Mouse (Mus musculus) thymus, postnatal 10 days (tissue): Measurements from ENCODE around the gene Lmntd1.
"Not testable (repeated sequence)": the region's sequence is repeated elsewhere in the genome, so short reads cannot be mapped to it uniquely, and the experiment has no call there.

Experiments
- DNase-seq, 2 experiments: peaks; one replicate each; pipeline ENCODE4 v3.0.0; 2021; ENCODE audit warnings: low spot score in 2 of 2

Lmntd1 gene

DNA sequence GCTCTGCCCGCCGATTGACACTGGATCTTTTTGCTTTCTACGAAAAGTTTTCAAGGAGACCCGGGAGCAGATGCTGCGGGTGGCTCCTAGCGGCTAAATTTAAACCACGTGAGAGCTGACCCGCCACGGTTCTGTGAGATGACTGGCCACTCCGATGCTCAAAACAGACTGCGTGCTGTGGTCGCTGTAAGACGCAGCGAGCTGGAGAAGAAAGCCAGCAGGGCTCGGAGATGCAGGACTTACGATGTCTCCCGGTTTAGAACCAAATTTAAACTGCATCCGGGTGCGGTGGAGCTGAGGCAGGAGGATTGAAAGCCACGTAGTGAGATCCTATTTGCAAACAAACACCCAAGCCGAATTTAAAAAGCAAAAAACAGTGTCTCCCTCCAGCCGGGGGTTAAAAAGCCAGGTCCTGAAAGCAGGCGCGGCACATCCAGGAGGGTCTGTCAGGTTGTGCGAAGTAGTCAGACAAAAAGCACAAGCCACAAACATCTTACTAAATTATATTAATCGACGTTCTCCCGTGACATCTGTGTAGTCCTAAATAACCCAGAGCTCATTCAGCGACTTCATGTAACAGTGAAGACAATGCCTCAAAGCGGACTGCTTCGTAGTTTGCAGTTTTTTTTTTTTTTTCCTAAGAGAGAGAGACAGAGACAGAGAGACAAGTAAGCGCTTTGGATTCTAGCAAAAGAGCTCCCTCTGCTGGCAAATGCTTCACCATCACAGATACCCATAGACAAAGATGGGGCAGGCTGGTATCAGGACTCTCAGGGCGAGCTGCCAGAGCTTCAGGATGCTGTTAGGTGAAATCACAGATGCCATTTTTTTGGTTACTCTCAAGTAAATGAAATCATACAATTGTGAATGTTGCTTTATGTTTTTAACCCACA is 272.6 kb downstream of the Lmntd1 start:
- DNase-seq: peak; percentile 82 to 92

DNA sequence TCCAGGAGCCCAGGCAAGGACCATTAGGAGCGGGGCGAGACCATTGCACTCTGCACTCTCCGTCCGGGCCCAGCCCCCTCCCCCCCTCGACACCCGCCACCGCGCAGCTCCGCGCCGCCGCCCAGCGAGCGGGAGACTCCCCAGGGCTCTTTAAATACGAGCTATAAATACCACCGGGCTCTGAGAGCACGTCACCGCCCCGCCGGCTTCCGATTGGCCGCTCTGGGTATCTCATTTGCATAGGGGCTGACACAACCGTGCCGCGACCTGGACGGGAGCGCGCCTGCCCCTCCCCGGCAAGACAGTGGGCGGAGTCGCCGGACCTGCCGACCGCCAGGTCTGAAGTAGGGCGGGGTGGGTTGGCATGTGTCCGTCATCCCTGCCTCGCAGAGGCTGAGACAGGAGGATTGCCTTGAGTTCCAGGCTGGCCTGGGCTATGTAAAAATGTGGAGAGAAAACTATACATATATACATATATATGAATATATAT is 273.4 kb downstream of the Lmntd1 start:
- peak; percentile 95 to 96 for DNase-seq

DNA sequence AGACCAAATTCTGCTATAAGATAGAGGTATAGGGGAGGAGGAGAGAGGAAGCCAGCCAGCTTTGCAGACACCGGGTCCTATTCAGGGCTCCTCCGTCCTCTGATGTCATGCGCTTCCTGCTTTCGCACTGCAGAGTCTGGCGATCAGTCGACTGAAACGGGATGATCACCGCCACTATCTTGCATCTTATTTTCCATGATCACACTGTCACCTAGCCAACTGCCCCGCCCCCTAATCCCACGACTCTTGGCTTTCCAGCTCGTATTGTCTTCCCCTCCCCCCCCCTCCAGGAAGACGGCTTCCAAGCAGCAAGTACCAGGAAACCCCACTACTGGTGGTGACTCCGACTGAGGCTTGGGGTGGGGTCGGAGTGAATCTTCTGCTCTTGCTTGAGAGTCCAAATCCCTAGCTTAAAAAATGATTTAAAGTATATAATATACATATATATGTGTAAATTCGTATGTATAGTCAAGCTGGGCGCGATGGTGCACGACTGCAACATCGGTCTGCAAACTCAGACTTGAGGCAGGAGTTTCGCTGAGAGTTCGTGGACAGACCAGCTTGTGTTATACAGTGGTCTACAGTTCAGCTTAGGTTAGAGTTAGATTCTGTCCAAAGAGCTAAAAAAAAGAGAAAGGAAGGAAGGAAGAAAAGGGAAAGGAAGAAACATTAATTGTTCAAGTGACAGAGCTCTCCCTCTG is 274.0 kb downstream of the Lmntd1 start:
- peak; percentile 65 to 69 for DNase-seq

DNA sequence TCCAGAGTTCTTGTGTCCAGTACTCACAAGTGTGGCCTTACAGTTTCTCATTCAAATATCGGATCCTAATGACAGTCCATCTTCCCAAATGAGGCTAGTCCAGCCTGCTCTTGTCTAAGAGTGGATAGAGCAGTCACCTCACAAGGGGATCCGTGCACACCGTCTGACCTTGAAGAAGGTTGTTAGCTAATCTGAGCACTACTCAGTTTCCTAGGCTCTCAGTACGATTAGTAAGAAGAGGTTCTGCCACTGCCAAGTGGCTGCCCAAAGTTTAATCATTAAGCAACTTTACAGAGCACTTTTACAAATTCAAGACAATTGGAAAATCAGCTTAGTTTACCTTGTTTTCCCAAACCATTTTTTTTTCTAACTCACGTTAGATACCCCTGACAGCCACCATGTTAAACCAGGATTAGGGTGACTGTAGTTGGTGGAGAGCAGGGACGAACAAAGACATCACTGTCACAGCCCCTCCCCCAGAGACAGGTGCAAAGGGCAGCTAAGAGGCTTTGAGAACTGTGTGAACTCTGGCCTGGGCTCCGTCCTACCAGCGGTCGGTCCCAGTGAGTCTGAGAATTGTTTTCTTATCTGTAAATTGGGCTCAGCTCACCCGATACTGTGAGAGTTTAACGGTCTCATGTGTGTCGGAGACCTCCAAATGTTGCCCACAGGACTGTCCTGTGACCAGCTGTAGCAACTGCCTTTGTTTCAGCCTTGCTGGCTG is 275.4 kb downstream of the Lmntd1 start:
- DNase-seq: no peak

DNA sequence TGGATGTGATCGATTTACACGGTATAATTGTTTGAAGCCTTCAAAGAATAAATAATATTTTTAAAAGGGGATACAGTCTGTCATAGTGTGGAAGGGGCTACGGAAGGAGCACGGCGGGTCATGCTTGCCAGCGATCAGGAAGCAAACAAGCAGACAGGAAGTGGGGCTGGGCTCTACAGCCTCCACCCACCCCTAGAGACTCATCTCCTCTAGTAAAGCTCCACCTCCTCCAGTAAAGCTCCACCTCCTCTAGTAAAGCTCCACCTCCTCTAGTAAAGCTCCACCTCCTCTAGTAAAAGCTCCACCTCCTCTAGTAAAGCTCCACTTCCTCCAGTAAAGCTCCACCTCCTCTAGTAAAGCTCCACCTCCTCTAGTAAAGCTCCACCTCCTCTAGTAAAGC is 276.6 kb downstream of the Lmntd1 start:
- DNase-seq: not testable (repeated sequence)

DNA sequence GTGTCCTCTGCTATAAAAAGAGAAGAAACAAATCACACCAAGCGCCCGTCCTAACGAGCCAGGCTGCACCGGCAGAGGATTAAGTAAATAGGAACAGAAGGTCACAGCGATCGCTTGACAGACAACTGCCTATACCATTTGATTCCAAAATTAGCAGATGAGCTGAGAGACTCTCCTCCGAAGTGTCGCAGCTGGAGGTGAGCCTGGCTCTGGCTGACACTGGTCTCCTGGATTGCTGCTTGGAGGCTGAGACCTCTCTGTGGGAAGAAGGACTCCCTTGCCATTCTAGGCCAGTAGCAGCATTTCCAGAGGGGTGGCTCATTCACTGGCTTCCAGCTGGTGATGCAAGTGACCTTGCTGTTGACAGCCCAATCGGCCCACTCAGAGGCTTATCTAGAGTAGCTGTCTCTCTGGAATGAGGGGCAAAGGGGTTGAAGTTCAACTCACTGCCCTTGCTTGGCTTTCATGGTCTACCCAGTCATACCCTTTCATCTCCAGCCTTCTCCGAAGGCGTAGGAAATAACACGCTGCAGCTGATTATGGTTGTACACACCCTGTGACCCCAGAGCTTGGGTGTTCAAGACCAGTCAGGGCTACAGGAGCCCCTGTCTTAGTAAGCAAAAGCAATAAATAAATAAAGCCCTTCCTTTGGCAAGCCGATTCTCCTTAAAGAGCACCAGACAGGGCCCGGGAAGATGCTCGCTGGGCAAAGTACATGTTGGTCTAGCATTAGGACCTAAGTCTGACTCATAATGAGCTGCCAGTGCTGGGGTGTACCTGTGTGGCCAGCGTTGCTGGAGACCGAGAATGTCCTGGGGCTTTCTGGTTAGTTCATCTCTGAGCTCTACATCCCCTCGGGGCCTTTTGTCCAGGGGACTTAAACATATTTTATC is 278.0 kb downstream of the Lmntd1 start:
- no peak for DNase-seq

DNA sequence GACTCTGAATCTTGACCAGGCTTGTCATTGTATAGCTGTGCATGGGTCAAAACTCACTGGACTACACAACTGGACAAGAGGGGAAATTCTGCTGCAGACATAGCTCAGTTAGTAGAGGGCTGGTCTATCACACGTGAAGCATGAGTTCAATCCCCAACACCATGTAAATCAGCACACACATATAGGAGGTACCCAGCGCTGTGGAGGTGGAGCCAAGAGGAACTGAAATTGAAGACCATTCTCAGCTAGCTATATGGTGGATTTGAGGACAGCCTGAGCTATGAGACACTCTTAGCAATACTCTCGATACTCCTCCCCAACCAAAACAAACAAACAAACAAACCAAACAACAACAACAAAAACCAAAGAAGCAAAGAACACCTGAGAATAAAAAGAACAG is 279.9 kb downstream of the Lmntd1 start:
- DNase-seq: no peak

DNA sequence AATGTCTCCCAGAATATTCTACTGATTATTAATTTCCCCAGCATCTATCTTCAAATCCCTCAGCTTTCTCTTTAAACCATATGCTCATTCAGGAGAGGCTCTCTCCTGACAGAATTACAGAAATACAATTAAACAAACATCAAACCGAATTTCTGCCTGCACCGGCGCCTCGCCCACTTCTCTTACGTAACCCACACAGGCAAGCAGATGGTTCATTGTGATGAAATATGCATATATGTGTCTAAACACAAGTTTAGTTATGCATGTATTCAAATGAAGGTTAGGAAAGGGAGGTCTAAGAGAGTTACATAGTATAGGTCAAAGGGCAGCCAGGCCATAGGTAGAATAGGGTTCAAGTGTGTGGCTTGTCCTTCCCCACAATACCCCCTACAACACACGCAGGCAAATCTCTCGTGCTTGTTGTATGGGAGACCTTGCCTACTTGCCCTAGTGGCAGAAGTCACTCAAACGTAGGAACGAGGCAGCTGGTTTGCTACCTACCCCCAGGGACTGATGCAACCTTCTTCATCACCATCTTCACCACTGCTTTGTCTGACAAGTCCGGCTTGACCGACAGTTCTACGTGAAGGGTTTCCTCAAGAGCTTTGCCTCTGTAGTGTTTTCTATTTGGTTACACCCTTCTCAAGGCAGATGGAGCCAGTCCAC is 287.8 kb downstream of the Lmntd1 start:
- DNase-seq: no peak

DNA sequence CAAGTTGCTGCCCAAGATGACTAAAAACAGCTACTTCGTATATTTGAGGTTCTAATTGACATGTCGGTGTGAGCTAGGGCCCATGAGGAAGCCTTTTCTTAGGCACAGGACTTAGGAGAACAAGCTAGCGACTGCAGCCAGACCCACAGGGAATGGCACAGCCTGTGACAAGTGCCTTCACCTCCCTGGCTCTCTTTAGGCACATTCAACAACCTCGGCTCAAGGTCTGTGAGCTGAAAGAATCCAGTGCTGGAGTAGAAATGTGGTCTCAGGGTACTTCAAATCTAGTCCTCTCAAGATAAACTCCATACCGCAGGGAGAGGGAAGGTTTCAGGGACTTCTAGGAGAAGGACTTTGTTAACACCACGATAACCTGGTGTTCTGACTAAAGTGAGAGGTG is 289.0 kb downstream of the Lmntd1 start:
- DNase-seq: no peak

DNA sequence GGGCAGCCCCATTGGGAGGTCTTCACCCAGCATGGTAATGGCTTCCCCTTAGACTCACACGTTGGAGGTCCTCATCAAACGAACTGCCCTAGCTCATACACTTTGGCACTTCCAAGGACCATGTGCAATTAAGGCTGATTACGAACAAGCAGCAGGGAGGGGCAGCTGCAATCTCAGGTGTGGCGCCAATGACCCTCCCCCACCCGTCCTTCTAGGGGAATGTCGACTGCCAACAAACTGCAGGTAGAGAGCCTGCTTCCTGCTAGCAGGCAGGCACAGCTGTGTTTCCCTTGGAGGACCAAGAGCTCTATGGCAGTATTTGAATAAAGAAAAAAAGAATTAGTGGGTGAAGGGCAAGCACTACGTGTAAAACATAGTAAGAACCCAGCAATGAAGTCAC is 289.6 kb downstream of the Lmntd1 start:
- no peak for DNase-seq

DNA sequence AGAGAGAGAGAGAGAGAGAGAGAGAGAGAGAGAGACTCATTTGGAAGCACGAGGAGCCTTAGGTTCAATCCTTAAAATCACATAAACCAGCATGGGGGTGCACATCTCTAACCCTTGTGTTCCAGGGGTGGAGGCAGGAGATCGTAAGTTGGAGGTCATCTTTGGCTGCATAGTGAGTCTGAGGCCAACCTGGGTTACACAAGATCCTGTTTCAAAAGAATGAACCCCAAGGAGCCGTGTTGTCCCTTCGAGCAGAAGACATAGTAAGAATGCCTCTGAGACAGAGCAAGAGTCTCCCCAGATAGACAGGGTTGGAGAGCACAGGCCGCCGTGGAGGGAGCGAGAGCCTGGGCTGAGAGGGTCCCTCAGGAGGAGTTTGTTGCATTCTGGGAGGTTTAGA is 291.9 kb downstream of the Lmntd1 start:
- DNase-seq: no peak

DNA sequence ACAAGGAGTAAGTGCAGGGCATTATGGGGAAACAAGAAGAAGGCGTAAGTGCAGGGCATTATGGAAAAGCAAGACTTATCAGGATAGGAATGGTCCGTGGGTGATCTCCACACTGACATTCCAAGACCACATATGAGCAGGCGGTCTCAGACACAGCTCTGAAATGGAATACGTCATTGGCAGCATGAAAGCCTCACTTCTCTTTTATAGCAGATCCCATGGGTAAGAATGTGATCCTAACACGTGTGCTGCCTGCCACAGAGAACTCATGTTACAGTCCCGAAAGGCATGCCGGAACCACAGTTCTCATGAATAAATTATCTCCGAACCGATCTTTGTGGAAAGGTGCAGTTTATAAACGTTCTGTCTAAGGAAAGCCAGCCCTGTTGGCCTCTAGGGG is 294.0 kb downstream of the Lmntd1 start:
- DNase-seq: no peak
